Mouse (Mus musculus) monocyte, adult 5-6 weeks (primary cell): Measurements from ENCODE around the gene Arl10. TPM values are rescaled to one million over a fixed set of nuclear protein-coding genes. Genes with fewer than 3 reads are reported as not detected.

ENCODE experiments used
- ATAC-seq: fragments of 153-309, 156-312 bp; replicated peaks from 2 replicates; pipeline ENCODE4 v1.8.0; 2017; ENCODE audit warnings: mild to moderate bottlenecking; ENCODE audit not compliant: low TSS enrichment, insufficient number of reproducible peaks, severe bottlenecking, poor library complexity, low FRiP score
- total RNA-seq: library from RNA; stranded (forward); fragments of 200-1000, 200-491, 200-594 nt; gene quantifications from 3 replicates; pipeline ENCODE4 v1.2.3, GENCODE M21; 2017

Gene Arl10
- 8.7 to 27.2 TPM (median 9.5 TPM) in 3 replicates for total RNA-seq

DNA sequence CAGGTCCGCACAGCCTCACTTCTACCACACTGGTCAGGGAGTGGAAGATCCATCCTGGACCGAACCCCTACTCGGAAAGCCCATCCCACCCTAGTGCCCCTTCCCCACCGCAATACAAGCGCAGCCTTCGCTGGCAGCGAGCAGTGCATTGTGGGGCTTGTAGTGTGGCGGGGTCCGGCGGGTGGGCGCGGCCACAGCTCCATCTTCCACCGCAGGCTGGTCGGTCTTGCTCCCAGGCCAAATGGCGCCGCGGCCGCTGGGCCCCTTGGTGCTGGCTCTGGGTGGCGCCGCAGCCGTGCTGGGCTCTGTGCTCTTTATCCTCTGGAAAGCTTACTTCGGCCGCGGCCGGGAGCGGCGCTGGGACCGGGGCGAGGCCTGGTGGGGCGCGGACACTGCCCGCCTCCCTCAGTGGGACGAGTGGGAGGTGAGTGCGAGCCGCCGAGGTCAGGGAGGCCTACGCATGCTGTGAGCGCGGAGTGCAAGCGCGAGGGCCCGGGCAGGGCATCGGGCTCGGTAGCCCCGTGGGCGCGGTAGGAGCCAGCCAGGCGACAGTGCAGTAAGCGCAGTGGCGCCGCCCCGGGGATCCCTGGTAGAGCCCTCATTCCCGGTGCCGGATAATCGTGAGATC is at the start of gene Arl10:
Arl10 (plus strand) TSS at position 162 of the 628 bp plus-strand sequence.
- ATAC-seq, result peak; percentile 45

DNA sequence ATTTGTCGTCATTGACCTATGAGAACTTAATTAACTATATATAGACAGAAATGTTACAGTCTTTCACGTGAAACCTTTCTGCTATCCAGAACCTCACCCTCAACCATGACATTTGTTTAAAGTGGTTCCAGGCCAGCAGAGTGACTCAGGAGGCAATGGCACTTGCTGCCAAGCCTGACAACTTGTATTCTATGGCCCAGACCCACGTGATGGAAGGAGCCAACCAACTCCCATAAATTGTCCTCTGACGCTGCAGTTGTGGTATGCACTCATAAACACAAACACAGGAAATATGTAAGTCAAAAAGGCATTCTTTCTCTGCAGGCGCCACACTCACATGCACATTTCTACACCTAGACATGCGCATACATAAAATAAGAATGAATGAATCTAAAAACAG is 47.7 kb upstream of the Arl10 start:
- ATAC-seq, result no peak

DNA sequence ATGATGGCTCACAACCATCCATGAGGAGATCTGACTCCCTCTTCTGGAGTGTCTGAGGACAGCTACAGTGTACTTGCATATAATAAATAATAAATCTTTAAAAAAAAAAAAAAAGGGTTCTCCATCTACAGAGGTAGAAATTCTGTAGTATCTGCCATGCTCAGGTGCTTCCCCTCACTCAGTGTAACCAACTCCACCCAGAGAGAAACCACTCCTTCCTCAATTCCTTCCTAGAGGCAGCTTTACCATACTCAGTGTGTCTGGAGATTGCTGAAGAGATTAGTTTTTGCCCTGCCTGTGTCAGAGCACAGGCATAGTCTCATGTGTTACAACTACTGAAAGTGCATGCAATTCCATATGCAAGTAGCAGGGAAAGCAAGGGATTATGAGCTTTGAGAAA is 42.7 kb upstream of the Arl10 start:
- ATAC-seq, result no peak

DNA sequence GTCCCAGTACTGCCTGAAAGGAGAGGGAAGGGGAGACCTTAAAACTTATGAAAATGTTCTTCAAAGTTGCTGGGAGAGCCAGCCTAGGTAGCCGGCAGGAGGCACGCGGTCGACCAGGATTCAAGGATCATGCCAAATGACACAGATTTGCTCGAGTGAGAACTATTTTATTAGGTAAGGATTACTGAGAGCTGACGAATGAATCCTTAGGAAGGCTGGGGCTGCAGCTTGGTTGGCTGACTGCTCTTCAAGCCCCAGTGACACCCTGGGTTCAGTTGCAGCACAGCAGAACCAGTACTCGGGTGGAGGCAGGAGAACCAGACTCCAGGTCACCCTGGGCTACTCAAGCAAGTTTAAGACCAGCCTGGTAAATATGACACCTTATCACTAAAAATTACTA is 26.8 kb upstream of the Arl10 start:
- ATAC-seq, result no peak

DNA sequence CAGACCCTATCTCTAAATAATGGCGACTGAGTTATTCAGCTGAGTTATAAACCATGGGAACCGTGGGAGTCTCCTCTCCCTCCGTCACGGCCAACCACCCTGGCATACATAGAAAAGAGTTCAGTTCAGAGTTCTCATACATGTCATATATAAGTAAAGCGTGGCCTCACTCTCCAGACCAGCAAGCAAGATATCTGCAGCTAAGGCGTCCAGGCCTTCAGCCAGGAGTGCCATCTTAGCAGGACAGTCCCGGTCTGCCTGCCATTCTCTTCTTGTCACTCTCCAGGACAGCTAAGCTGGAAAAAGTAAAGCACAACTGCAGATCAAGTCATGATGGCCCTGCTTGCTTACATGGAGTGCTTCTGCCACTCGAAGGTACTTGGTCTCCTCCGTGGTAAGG is 18.6 kb upstream of the Arl10 start:
- ATAC-seq, result no peak

DNA sequence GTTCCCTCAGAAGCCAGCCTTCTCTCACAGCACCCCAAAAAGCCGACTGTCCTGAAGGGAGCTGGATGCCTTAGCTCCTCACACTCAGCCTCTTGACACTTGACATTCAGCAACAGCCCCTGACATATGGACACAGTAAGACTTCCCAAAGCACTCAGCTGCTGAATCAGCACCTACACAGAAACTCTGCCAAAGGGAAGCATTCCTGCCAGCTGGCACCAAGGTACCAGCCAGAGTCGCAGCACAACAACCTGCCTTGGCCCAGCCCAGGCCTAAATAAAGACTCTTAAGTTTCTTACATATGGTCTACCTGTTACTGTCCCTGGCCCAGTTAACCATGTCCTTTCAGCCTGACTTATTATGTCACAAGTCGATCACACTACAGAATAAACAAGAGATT is 18.0 kb upstream of the Arl10 start:
- ATAC-seq, result no peak

DNA sequence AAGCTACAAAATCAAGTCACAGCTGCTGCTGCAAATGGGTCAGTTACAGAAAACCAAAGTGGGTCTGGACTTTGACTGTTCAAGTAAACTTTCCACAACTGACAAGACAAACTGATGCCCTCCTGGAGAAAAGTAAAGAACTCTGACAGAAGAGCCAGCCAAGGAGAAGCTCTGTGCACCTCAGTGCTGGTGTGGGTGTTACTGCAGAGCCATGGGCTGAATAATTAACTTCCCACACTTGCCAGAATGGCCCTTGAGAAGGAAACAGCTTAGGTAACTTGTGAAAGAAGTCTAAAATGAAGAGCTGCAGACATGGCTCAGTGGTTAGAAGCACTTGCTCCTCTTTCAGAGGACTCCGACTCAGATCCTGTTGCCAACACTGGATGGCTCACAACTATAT is 17.2 kb upstream of the Arl10 start:
- no peak for ATAC-seq

DNA sequence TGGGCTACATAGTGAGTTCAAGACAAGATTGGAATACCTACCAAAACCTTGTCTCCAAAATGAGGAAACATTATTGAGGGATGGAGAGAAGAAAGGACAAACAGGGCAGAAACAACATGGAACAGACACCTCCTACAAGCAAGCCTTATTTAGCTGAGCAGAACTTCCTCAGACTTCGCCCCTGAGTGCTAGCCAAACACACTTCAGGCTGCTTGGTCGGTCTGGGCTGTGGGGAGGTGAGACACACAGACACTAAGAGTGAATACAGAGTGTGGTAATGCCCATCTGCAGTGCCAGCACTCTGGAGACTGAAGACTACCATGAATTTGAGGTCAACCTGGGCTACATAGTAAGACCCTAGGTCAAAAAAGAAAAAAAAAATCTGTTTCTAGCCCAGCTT is 15.2 kb upstream of the Arl10 start:
- ATAC-seq, result no peak

DNA sequence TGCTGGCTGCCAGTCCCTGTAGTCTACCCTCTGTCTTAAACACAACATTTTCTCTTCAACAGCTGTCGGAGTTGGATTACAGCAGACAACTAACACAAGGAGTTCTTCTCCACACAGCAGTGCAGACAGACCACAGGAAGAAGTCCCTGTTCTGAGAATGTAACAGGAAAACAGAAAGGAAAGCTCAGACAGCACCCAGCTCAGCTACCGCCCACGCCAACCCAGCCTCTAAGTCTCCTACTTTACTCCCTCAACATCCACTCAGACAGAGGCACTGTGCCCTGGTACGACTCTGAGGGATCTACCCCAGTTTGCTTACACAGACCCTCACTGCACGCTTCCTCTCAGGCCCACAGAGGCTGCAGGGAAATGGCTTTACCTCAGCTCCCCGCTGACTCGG is 14.2 kb upstream of the Arl10 start:
- ATAC-seq, result no peak

DNA sequence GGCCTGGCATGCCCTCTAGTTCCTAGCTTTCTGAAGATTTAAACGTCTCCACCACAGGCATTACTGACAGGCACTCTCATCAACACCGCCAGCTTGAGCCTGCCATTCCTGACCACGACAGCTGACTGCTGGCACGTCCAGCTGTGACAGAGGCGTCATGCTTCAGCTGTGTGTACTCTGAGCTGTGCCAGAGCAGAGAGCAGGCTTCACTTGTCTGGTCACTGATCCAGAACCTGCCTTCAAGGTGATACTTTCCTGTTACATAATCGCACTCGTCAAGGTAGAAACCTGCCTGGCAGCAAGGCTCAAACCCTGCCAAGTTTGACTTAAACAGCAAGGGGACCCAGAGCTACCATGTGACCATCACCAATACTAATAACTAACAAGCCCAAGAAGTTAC is 12.3 kb upstream of the Arl10 start:
- no peak for ATAC-seq

DNA sequence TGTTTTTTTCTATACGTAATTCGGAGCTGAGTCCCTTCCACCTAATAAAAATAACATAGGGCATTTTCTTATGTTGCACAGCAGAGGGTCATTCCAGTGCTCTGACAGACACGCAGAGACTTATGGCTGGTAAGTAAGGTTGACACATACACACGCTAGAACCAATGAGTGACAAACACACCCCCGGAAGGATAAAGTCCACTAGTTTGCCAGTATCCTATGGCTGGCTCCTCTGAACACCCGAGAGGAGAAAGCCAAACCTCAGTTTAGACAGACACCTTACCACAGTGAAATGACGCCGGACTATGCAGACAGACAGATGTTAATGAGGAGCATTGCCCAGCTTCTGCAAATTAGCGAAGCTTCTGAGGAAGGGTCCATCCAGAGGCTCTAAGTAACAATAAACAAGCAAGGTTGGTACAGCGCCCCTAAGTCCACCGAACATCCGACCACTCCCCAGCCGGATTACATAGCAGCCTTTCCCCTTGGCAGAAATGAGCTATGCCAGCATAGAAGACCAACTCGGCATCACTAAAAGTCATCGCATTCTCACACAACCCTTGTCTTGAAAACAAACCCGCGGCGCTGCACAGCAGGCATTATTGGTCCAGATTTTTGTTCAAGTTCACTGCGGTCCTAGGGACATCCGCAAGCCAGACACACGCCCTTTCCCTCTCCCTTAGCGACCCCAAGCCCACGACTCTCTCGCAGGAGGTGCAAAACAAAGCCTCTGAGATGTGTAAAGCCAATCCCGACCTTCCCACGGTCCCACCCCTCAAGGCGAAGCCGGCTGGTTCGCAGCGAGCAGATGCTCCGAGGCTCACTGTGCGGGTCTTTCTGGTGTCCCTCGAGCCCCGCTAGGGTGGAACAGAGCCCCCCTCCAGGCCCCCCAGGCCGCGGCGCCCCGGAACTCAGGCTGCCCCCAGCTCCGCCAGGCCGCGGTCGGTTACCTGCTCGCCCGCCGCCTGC is 10.3 kb upstream of the Arl10 start:
- no peak for ATAC-seq

DNA sequence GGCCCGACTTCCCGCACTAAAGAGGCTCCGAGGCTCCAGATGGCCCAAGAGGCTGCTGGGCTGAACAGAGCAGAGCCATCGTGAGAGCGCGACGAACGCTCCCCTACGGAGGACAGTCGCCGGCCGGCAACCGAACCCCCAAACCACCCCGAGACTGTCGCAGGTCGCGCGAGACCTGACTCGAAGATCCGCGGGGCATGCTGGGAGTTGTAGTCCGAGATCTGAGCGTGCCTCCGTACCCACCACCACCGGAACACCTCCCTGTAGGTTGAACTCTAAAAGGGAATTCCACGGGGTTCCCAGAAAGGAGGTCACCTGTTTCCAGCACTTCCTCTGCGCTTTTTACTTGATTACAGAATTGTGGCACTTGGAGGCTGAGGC is 9.6 kb upstream of the Arl10 start, which contains the start of gene 4833439L19Rik:
4833439L19Rik (minus strand) TSS at position 235 of the 381 bp plus-strand sequence.
- ATAC-seq, result peak; percentile 96

DNA sequence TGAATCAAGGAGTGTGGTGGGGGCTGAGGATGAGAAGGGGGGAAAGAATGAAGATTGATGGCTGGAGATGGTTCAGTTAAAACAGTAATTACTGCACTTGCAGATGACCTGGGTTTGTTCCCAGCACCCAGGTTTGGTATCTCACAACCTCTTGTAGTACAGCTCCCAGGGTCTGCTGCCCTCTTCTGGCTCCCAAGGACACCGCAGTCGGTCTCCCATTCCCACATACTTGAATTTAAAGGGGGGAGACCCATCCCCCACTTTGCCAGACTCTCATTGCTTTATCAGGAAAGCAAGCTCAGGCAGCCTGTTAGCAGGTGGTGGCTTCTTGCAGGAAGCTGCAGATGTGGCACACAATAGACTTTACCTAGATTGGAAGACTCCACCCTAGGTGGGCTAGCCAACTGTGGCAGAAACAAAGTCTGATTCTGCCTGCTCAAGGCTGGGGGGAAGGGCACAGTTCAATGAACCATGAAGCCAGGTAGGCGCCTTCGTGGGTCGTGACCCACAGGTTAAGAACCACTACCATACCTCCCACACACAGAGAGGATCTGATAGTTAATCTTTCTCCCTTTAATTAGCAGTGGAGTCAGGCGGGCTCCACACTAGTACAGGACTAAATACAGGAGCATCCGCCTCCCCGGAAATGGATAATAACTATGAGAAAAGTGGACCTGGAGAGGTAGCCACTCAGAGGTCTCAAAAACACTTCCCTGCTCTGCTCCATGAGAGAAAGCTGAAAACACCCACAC is 9.0 kb upstream of the Arl10 start:
- no peak for ATAC-seq

DNA sequence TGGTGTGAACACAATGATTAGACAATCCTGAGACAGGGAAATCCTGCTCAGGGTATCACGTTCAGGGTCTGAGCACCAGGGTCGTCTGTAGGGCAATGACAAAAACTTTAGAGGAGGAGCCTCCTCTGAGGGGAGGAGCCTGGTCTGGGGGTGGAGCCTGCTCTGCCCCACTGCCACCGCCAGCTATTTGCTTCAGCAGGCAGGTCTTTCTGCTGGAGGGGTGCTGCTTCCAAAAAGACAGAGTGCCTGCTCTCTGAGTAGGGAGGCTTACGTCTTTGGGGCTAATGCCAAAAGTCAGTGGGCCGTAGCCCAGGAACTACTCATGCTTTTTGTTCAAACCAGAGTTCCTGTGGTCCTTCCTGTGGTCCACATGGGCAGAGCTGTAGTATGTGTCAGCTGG is 6.4 kb upstream of the Arl10 start:
- ATAC-seq, result no peak

DNA sequence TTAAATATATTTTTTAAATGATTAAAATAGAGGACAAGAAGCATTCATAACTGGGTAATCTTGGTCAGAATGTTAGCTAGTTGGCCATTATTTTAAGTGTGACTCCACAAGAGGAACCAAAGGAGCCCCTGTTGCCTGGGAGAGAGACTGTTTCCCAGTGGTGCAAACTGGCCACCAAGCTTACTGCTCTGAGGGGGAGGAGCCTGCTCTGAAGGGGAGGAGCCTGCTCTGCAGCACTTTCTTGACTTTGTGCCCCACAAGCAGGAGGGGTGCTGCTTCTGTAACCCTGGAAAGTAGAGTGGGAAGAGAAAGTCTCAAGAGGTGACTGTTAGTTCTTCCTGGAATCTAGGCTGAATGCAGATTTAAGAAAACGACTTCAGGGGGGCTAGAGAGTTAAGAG is 5.5 kb upstream of the Arl10 start:
- ATAC-seq, result no peak

DNA sequence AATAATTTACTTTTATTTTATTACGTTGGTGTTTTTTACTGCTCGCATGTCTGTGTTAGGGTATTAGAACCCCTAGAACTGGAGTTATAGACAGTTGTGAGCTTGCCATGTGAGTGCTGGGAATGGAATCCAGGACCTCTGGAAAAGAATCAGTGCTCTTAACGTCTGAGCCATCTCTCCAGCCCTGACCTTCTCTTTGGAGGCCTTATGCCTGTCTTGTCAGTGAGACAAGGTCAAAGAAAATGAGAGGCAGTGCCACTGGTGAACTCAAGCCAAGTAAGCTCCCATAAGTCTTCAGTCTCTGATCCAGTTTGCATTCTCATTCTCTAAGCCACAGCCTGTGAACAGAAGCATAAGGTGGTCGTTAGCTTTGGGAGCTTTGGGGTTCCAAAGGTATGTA is 4.1 kb upstream of the Arl10 start:
- ATAC-seq, result no peak

DNA sequence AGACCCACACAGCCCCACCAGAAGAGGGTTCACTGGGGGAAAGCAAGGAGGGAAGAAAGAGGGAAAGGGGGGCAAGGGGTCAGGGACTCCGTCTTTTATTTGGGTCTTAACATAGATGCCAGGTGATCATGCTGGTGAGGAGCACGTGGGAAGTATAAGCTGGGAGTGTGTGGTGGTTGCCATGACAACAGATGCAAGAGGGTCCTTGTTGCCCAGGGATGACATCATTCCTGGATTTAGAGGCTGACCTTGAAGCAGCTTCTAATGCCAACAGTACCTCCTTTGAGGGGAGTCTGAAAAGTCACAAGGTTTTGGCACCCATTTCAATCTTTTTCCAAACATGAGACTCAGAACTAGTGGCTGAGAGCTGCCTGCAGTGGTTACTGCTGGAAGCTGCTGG is 3.2 kb upstream of the Arl10 start:
- ATAC-seq, result no peak

DNA sequence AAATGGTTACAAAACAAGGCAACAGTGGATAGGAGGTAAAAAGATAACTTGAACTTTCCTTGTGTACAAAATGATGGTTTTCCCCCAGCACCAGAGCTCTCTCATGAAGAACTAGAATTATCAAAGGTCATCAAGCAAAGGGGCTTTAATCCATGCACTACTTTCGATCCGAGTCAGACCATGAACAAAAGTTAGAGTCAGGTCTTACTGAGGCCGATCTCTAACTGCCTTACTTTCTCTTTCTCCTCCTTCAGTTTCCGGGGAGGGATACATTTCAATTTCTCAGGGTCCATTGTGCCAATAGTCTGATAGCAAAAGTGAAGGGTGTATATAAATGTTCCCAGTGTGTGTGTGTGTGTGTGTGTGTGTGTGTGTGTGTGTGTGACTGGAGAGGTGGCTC is 2.2 kb upstream of the Arl10 start:
- no peak for ATAC-seq

DNA sequence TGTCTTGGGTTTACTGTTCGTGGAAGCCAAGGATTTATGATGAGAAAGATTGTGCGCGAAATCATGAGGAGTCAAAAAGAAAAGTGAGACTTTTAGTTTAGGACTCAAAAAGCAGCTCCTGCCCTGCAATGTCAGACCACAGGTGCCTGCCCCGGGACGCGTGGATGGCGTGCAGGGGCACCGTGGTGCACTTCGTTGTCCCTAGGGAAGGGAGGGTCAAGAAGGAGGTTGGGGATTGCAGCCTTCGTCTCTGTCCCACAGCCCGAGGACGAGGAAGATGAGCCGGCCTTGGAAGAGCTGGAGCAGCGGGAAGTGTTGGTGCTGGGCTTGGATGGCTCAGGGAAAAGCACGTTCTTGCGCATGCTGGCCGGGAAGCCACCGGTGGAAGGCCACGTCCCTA is 674 bp downstream of the Arl10 start:
- no peak for ATAC-seq
